Mouse (Mus musculus): Measurements from ENCODE around the gene Trim8.

GRCm38 (mm10) chr19:46533066-46533465 lies 31.6 kb downstream of the Trim8 start:
- TF ChIP-seq CTCF (IDR thresholded peaks at IDR 0.05; ENCODE audit: low read depth) (no peak), EP300 (IDR thresholded peaks at IDR 0.05; ENCODE audit: low read depth) (no peak)

Measured in liver, postnatal 0 days (tissue).